Mouse (Mus musculus) granulocyte monocyte progenitor cell, adult 5-6 weeks (primary cell): ENCODE data around the gene Plac8. TPM values are rescaled to one million over a fixed set of nuclear protein-coding genes. Genes with fewer than 3 reads are reported as not detected.

ENCODE experiments used
- ATAC-seq: replicated peaks from 2 replicates; pipeline ENCODE4 v1.8.0; 2016; ENCODE audit warnings: mild to moderate bottlenecking, moderate TSS enrichment, inconsistent platforms; ENCODE audit not compliant: poor library complexity, severe bottlenecking
- total RNA-seq, 2 experiments: library from RNA; stranded (forward) in 1 of 2; stranded (reverse) in 1 of 2; fragments of 200-712, 200-1000 nt in 1 of 2; fragments of >200 nt in 1 of 2; fragmentation: Nextera tagmentation in 1 of 2; gene quantifications; 2 replicates each; pipeline ENCODE4 v1.2.3; 2014 to 2017

Plac8 gene
- total RNA-seq (2014; fragmentation: Nextera tagmentation) (5,016 and 5,973 TPM in 2 replicates), total RNA-seq (2017) (4,049 and 4,633 TPM in 2 replicates)

DNA sequence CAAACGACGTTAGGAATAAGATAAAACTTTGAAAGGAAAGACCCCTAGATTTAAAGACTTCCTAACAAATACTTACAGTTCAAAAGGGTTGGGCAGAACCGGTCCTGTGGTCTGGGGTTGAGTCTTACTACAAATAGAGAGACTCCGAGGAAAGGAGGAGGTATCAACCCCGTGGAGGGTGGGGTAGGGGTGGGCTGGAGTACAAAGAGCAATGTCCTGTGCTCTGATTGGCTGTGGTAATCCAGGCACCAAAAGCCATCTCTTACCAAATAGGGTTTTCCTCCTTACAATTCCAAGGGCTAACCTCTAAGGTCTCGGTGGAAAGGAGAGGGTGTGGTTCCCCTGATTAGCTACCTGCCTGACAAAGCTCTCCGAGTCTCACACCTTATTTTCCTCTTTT is at the start of gene Plac8:
Plac8 (minus strand) TSS at position 177 of the 400 bp plus-strand sequence.
- ATAC-seq: peak; percentile 65

DNA sequence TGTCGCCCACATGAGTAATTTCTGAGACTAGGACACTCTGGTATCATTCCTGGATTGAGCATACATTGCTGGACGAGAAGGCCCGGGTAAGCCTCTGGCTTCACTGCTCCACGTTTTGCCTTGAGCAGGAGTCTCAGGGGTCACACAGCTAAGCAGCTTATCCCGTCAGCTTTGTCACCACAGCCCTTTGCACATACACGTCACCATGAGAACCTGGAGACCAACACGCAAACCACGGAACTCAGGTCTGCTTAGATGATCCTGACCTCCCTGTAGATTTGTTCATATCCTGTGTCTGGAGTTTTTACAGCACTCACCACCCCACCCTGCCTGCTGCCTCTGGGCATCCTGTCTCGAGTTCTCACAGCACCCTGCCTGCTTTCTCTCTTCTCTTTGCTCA is 48.9 kb upstream of the Plac8 start:
- peak; percentile 15; the same call in 1 of the 2 replicates for ATAC-seq

DNA sequence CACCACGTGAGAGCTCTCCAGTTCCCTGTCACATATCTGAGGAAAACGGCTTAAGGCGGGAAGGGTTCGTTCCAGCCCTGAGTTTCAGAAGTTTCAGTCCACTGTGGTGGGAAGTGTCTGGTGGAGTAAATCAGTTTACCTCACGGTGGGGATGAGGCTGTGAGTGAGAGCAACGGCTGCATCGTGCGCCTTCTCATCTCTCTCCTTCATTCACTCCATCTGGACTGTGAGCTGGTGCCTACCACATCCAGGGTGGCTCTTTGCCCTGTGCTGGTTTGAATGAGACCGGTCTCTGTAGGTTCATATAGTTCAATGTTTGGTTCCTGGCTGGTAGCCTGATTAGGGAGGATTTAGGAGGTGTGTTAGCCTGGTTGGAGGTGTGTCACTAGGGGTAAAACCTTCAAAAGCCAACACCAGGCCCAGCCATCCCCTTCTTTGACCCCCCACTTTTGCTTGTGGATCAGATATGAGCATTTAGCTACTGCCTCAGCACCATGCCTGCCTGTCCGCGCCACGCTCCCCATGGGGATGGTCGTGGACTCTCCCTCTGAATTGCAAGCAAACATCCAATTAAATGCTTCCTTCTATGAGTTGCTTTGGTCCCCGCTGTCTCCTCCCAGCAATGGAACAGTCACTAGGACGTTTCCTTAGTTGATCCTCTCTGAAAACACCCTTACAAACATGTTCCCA is 47.7 kb upstream of the Plac8 start:
- no peak for ATAC-seq

DNA sequence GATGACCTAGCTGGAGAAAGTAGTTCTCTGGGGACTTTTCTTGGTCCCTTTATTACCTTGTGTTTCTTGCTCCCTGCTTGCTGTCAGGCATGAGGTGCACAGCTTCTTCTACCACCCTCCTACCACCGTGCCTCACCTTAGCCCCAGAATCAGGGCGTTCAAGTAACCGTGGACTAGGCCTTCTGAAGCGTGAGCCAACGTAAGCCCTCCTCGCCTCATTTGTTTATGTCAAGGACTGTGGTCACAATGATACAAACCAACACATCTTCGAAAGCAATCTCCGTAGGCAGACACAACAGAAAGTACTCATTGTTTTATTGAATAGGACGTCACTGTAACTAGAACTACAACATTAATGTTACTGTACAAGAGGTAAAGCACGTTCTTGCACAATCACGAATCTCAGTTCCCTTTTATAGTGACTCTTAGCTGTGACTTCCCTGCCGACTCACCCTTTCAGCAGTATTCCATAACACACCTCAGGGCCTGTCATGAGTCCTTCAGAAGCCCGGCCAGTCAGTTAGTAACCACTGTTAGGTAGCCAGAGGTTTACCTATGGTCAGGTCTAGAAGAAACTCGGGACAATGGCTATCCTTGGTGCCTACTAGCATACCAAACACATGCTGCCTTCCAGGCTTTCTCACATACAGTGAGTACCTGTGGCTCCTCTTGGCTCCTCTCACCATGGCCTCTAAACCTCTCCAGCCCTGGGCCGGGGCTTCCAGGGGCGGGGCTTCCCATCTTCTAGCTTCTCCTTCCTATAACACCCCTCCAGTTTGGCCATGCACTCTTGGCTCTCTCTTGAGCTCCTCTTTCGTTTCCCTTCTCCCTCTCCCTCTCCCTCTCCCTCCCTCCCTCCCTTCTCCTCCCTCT is 42.1 kb upstream of the Plac8 start:
- ATAC-seq: peak; percentile 86

DNA sequence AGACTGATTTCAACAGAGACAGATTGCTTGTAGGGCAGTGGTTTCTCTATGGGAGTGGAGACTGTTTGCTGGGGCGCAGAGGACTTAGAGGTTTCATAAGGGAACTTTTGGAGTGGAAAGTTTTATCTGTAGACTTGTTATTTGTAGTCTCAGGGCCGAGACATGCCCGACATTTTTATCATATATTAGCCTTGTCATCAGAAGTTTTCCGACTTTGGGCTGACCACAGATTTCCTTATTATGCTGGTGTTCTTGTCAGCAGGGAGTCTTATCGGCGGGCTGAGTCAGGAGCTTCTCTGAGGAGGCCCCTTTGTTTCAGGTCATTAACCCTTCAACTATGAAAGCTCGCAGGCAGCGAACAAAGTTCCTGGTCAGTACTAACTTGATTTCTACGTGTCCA is 35.8 kb upstream of the Plac8 start:
- peak; percentile 69 for ATAC-seq

DNA sequence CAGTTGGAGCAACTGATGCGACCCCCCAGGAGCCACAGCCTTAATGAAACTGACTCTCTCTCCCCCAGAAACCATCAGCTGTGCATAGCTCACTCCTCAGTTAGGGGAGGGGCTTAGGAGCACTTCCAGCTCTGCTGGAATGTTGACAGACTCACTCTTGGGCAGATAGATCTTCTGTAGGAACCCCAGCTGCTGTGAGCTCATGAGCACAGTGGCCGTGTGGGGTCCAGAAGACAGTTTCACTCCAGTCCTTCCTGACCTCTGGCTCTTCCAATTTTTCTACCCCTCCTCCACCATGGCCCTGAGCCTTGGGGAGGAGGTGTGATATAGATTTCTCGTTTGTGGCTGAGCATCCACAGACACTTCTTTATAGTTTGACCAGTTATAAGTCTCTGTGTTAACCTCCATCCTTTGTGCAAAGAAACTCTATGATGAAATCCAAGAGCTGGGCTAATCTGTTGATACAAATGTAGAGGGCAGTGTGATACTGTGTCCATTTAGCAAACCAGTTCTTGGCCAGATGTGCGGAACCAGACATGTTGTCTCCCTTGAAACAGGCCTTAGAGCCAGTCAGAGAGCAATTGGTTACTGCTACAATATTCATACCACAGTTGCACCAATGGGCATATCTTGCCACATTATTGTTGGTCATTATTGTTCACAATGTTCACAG is 35.2 kb upstream of the Plac8 start:
- peak; percentile 12; the same call in 1 of the 2 replicates for ATAC-seq

GRCm38 (mm10) chr5:100605828-100606229 is 33.8 kb upstream of the Plac8 start:
- no peak for ATAC-seq

- ATAC-seq: no peak
Observed at GRCm38 (mm10) chr5:100604061-100604460, 32.0 kb upstream of the Plac8 start.

DNA sequence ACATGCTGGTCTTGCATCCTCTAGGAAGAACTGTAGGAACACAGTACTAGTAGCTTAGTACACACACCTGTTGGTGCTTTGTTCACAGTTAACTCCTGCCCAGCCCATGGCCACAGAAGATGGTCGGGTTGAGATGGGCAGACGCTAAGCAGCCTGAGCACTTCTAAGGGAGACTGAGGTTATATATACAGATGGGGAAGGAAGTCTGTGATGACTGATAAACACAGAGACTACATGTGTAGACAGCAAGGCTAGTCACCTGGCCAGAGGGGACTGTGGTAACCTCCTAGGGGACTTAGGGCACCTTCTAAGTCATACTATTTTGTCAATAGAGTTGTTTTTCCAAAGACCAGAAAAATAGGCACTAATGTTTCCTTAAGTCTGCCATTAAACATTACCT is 29.8 kb upstream of the Plac8 start:
- ATAC-seq: peak; percentile 33; the same call in 1 of the 2 replicates

GRCm38 (mm10) chr5:100598961-100599463 is 27.0 kb upstream of the Plac8 start:
- no peak for ATAC-seq

DNA sequence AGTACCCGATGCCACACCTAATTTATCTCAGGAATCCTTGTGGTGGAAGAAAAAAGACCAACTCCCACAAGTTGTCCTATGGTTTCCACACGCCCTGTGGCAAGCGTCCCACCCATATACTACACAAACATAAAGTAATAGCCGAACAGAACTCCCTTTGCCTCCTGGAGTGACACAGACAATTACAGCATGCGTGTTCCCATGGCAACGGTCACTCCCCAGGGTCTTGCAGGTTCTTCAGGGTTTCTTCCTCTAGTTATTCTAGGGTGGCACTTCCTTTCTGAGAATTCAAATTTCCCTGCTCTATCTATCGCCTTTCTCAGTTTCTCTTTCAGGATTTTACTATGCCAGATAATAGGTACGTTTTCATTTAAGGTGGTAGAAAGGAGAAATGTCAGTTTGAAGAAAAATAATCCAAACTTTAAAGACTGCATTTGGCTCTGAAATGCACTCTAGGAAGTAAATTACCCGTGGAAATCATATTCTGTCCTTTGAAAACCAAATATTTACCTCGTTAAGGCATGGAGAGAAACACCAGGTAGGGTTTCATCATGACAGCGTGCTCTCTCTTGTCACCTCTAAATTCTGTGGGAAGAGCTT is 25.9 kb upstream of the Plac8 start:
- peak; percentile 94 for ATAC-seq

GRCm38 (mm10) chr5:100595999-100596398 is 24.0 kb upstream of the Plac8 start:
- ATAC-seq: no peak

DNA sequence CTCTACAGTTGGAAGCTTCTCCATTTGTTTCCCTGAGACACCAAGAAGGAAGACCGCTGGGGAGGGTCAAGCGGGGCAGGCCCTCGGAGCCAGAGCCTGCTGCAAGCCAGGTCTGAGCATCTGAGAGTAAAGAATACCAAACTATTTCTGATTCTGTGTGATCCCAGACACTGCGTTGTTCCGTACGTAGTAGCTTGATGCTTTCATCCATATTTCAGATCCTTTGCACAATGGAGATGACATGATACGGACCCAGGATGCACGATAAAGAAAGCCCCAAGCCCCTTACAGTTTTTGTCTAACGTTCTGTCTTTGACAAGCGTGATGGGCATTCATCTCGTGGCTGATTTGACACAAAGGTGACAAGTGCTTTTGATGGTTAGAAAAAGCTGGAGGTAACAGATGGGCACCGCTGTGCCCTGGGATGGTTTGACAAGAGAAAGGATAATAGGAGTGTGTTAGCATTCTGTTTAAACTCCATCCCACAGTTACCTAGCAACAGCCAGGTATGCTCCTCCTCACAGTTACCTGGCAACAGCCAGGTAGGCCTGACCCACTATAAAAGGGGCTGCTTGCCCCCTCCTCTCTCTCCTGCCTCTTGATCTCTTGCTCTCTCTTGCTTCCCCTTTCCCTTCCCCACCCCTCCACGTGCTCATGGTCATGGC is 22.9 kb upstream of the Plac8 start:
- no peak for ATAC-seq

DNA sequence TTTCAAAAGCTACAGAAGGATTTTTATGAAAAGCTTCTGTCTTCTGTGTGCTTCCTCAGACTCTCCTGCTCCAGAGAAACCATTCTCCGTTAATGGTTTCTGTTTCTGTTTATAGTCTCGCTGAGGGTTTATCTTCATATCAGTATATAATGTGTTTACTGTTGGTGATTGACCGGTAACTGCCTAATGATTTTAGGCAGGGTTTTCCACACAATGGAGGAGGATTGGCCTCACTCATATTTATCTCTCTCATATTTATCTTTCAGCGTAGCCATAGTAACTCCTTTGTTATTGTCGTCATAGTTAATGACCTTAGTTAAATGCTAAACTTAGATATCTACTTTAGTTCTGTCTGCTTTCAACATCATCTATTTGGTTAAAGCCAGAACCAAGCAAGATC is 18.5 kb upstream of the Plac8 start:
- ATAC-seq: peak; percentile 27

GRCm38 (mm10) chr5:100587626-100588025 is 15.6 kb upstream of the Plac8 start:
- peak; percentile 40 for ATAC-seq

GRCm38 (mm10) chr5:100587136-100587535 is 15.1 kb upstream of the Plac8 start:
- no peak for ATAC-seq

- 0 out of 2 replicates have a peak, but pooled peaks have one; percentile 3 for ATAC-seq
Observed at GRCm38 (mm10) chr5:100585657-100586056, 13.6 kb upstream of the Plac8 start.

DNA sequence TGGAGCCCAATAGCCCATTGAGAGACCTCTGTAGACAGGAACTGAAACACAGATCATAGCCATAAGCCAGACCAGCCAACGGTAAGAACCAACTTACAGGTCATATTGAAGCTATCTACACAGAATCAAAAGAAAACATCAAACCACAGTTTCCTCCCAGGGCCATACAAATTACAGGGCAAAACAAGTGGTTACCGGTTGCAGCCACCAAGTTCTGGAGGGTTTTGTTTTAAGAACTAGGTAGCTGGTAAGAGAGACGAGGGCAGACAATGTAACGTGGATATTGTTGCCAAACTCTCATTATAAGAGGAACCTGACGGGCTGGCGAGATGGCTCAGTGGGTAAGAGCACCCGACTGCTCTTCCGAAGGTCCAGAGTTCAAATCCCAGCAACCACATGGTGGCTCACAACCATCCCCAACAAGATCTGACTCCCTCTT is 13.2 kb upstream of the Plac8 start:
- peak; percentile 76 for ATAC-seq

DNA sequence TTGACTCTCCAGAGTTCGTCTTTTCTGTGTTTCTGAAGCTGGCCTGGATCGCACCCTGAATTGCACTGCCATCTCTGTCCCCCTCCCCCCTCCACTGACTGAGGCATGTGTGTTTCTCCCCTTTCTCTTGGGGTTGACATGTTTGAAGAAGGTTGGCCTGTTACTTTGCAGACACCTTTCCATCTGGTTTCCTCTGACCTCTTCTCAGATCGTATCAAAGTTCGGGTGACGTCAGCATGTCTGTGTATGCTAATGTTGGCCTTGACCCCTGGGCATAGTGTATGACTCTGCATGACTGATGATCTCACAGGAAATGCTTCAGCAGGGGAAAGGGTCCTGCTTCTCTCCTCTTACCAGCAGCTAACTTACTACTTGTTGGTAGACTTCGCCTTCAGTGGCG is 11.0 kb upstream of the Plac8 start:
- ATAC-seq: no peak

- ATAC-seq: peak; percentile 73
Observed at GRCm38 (mm10) chr5:100582435-100582826, 10.4 kb upstream of the Plac8 start.
